Mouse (Mus musculus): ENCODE measurements around the gene Kank1. TPM values are rescaled to one million over a fixed set of nuclear protein-coding genes. Genes with fewer than 3 reads are reported as not detected.

Kank1 gene
- polyA plus RNA-seq, 1 experiment from 2014 or later: 19.6 TPM

DNA sequence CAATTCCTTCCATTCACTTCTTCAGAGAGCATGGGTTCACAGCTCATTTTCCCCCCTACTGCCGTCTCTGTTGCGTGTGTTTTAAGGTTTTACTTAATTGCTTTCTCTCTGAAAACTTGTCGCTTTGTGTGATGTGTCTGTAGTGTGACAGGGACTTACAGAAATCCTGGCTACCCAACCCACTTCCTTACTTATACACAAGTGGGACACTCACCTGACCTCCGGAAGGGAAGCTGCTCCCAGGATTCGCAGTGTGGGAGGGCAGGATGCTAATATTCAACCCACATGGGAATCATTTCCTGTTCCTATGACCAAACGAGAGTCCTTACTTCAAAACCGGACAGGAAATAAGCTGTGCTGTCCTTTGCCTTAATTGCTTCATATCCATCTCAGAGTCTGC is 195.1 kb downstream of the Kank1 start:
- H3K36me3 ChIP-seq (replicated peaks): peaks cover 72% of the 10 kb centered on the region

DNA sequence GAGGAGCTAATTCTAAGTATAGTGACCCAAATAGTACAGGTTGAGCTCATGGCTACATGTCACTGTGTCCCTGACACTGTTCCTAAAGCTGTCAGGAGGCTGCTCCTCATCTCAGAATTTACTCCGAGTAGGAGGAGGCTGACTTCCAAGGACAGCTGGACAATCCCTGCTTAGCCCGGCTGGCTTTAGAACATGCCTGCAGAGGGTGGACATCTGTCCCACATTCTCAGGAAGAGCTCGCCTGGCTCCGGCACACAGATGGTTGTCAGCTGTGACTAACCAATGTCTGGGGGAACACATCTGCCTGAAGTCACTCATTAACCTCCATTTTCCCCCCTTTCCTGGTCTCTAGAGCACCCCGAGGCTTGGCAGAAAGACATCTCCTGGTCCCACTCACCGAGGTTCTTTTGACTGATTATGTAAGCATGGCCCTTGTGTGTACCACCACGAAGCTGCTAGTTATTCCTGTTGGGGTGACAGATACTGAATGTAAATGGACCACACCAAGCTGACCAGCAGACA is 196.5 kb downstream of the Kank1 start:
- H3K27ac ChIP-seq: no peak overlapping the region
- 86% methylated on average over 7 of the region's 7 CpGs for WGBS
- no peak for DNase-seq (ENCODE audit: extremely low spot score, low spot score)
- H3K4me3 ChIP-seq: no peak overlapping the region
- peaks cover 6% of the 10 kb centered on the region; the same call in 1 of the 2 replicates for H3K4me1 ChIP-seq
- no peaks in the 10 kb centered on the region for H3K27me3 ChIP-seq (ENCODE audit: poor library complexity, severe bottlenecking)
- no peaks in the 10 kb centered on the region for H3K9me3 ChIP-seq
- H3K36me3 ChIP-seq (replicated peaks): peaks cover 60% of the 10 kb centered on the region

More for the DNA sequence above, 195.1 kb downstream of the Kank1 start:
- Histone ChIP-seq H3K4me1 (peaks cover 6% of the 10 kb centered on the region; the same call in 1 of the 2 replicates), H3K27me3 (ENCODE audit: poor library complexity, severe bottlenecking) (no peaks in the 10 kb centered on the region), H3K27ac (no peak overlapping the region), H3K9me3 (no peaks in the 10 kb centered on the region), H3K4me3 (no peak overlapping the region)
- 89% methylated on average over 7 of the region's 7 CpGs for WGBS
- no peak for DNase-seq (ENCODE audit: extremely low spot score, low spot score)

DNA sequence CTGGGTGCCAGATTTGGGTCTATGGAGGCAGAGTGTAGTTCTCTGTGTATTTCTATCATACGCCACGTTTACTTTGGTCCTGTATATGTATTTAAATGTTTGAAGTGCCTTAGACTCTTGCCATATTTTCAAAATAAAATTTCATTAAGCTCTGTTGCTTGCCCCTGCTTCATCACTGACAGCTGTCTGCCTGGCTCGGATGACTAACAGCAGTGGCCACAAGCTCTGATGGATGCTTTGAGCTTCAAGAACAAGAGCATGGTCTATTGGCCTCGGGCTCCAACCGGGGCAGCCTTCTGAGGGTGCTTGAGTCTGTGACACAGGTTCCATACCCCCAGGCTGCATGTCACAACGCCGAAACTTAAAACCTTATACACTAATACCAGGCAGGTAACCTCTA is 197.6 kb downstream of the Kank1 start:
- no peak for DNase-seq (ENCODE audit: extremely low spot score, low spot score)
- Histone ChIP-seq H3K4me1 (0 out of 2 replicates have a peak, but pooled peaks cover 6% of the 10 kb centered on the region), H3K27me3 (ENCODE audit: poor library complexity, severe bottlenecking) (no peaks in the 10 kb centered on the region), H3K27ac (no peak overlapping the region), H3K36me3 (replicated peaks) (peaks cover 51% of the 10 kb centered on the region), H3K9me3 (no peaks in the 10 kb centered on the region), H3K4me3 (no peak overlapping the region)
- 90% methylated on average over 7 of the region's 7 CpGs for WGBS

DNA sequence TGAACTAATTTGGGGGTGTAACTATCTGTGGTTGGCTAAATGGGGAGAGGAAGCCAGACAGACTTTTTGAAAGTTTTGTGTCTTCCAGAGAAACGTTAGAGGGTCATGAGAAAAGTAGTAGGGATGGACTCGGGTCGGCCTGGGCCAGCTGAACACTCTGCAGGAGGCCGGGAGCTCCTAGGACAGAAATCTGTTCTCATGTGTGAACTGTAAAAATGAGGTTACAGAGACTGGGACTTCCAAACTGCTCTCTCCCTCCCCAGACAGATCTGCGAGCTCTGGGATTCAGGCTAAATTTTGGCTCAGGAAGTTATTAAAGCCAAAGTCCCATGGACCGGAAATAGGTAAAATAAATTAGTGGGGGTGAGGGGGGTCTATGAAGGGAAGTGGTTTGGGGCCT is 198.0 kb downstream of the Kank1 start:
- H3K4me1 ChIP-seq: 0 out of 2 replicates have a peak, but pooled peaks cover 6% of the 10 kb centered on the region
- no peak overlapping the region for H3K27ac ChIP-seq
- no peak overlapping the region for H3K4me3 ChIP-seq
- DNase-seq (ENCODE audit: extremely low spot score, low spot score): no peak
- H3K27me3 ChIP-seq (ENCODE audit: poor library complexity, severe bottlenecking): no peaks in the 10 kb centered on the region
- H3K9me3 ChIP-seq: no peaks in the 10 kb centered on the region
- peaks cover 46% of the 10 kb centered on the region for H3K36me3 ChIP-seq (replicated peaks)
- 88% methylated on average over 6 of the region's 6 CpGs for WGBS

DNA sequence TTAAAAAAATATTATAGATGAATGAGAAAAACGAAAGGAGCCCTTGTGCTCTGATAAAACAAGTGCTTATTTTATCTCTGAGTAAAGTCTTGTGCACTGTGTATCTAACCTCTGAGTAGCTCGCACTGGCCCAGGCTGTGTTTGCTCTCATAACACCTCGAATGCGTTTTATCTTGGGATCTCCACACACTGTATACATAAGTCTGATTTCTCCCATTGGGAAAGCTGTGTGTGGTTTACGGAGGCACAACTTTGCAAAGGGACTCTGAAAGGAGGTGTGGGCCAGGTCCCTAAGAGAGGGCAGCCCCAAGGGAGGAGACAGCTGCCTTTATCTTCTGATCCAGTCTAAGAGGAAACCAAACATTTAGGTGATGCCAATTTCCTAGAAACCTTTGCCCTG is 198.6 kb downstream of the Kank1 start:
- Histone ChIP-seq H3K9me3 (no peaks in the 10 kb centered on the region), H3K4me3 (no peak overlapping the region), H3K36me3 (replicated peaks) (peaks cover 40% of the 10 kb centered on the region), H3K27ac (no peak overlapping the region), H3K4me1 (0 out of 2 replicates have a peak, but pooled peaks cover 6% of the 10 kb centered on the region), H3K27me3 (ENCODE audit: poor library complexity, severe bottlenecking) (no peaks in the 10 kb centered on the region)
- 86% methylated on average over 5 of the region's 5 CpGs for WGBS
- DNase-seq (ENCODE audit: extremely low spot score, low spot score): no peak

DNA sequence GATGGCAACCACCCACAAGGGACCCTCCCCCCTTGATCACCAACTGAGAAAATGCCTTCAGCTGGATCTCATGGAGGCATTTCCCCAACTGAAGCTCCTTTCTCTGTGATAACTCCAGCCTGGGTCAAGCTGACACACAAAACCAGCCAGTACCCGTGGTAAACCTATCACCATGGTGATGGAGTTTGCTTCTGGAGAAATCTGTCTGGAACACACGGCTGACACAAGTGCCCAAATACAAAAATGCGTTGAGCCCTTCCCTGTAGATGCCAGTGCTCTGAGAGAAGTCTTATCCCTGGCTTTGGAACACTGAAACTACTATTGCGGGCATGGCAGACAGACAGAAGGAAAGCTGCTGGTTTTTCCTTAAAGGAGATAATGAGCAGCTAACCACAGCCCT is 199.4 kb downstream of the Kank1 start:
- no peaks in the 10 kb centered on the region for H3K27me3 ChIP-seq (ENCODE audit: poor library complexity, severe bottlenecking)
- no peak overlapping the region for H3K4me3 ChIP-seq
- no peaks in the 10 kb centered on the region for H3K9me3 ChIP-seq
- DNase-seq (ENCODE audit: extremely low spot score, low spot score): no peak
- peaks cover 32% of the 10 kb centered on the region for H3K36me3 ChIP-seq (replicated peaks)
- WGBS: 77% methylated on average over 4 of the region's 4 CpGs
- 0 out of 2 replicates have a peak, but pooled peaks cover 6% of the 10 kb centered on the region for H3K4me1 ChIP-seq
- no peak overlapping the region for H3K27ac ChIP-seq

DNA sequence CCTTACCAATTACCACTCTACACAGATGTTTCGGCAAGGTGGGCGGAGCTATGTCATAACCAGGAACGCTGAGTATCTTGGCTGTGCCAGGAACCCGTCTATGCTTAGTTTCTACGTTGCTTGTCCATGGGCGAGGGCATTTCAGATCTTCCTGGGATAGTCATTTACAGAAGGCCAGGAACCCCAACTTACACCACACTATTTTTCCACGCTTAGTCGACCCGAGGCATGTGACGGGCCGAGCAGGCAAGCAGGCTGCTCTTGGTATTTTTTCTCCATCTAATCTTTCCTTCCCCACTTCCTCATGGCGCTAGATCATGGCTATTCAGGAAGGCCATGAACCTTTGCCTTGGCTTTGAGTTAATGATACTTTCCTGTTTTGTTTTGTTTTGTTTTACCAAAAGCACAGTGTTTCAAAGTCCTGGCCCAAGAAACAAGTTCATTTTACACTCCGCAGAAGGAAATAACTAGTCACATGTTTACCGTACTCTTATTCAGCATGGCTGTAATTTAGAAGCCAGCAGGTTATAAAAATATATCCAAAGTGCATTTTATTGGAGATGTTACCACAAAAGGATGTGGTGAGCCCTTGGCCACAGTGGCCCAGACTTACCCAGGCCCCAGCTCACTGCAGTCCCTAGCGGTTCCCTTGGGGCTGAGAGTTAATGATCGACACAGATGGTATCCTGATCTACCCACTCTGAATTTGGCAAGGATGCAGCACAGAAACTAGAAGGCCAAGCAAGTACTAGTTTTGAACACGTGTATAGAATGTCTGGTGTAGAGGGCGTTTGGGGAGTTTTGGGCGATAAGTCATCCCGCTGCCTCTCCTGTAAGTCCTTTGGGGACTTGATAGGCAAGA is 200.2 kb downstream of the Kank1 start:
- Histone ChIP-seq H3K36me3 (replicated peaks) (peaks cover 24% of the 10 kb centered on the region), H3K4me1 (0 out of 2 replicates have a peak, but pooled peaks cover under 1% of the 10 kb centered on the region), H3K4me3 (no peak overlapping the region), H3K27me3 (ENCODE audit: poor library complexity, severe bottlenecking) (no peaks in the 10 kb centered on the region), H3K27ac (no peak overlapping the region), H3K9me3 (no peaks in the 10 kb centered on the region)
- DNase-seq (ENCODE audit: extremely low spot score, low spot score): no peak
- 95% methylated on average over 20 of the region's 20 CpGs for WGBS

DNA sequence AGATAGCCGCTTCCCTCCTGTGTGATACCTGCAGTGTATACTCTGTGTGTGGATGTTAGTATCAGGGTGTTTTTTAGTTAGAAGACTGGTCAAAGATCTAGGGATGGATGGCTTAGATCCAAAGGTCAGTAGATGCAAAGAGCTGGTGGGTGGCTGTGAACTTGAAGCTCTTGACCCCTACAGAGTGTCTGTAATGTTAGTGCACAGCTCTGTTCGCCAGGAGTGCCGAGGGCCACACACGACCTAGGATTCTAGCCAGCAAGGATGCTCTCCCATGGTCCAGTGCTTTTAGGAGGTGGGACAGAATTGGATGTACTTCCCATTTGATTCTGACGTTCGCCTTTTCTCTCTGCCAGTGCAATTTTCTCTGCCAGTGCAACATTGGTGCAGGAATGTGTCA is 201.5 kb downstream of the Kank1 start:
- no peaks in the 10 kb centered on the region for H3K27me3 ChIP-seq (ENCODE audit: poor library complexity, severe bottlenecking)
- WGBS: 92% methylated on average over 6 of the region's 6 CpGs
- no peak overlapping the region for H3K27ac ChIP-seq
- H3K9me3 ChIP-seq: no peaks in the 10 kb centered on the region
- H3K4me1 ChIP-seq: no peaks in the 10 kb centered on the region
- no peak for DNase-seq (ENCODE audit: extremely low spot score, low spot score)
- H3K4me3 ChIP-seq: no peak overlapping the region
- H3K36me3 ChIP-seq (replicated peaks): peaks cover 12% of the 10 kb centered on the region

DNA sequence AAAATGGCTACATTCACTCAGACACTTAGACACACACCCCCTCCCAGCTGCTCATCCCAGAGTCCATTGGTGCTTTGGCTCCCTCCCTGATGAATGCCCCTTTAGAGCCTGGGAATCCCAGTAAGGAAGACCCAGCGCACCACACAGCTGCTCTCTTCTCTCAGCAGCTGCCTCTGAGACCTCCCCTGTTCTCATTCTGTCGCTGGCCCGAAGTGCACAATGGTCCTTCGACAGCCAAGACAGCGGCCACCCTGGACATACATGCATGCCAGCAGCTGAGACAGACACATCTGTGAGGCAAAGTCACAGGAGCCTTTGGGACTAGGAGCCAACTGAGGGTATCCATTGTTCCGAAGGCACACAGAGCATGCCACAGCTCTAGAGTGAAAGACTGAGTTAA is 203.0 kb downstream of the Kank1 start:
- 81% methylated on average over 6 of the region's 6 CpGs for WGBS
- no peaks in the 10 kb centered on the region for H3K9me3 ChIP-seq
- no peaks in the 10 kb centered on the region for H3K36me3 ChIP-seq (replicated peaks)
- no peaks in the 10 kb centered on the region for H3K4me1 ChIP-seq
- no peak overlapping the region for H3K4me3 ChIP-seq
- no peak for DNase-seq (ENCODE audit: extremely low spot score, low spot score)
- H3K27ac ChIP-seq: no peak overlapping the region
- H3K27me3 ChIP-seq (ENCODE audit: poor library complexity, severe bottlenecking): no peaks in the 10 kb centered on the region

DNA sequence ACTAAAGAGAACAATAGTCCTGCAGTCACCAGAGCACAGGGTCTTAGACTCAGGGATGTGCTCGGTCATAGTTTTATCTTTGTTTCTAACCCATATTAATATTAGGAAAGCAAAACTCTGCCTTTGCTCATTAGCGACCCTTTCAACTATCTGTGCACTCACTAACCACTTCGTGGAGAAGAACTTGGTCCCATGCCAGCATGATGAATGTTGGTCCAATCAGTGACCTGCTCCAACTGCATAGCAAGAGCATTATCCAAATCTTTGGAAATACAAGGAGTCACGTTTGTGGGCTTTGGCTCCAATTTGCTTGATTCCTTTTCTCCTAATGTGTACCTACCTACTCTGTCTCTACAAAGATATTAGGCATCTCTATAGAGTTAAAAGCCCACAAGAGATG is 204.0 kb downstream of the Kank1 start:
- Histone ChIP-seq H3K27ac (no peak overlapping the region), H3K4me1 (no peaks in the 10 kb centered on the region), H3K27me3 (ENCODE audit: poor library complexity, severe bottlenecking) (no peaks in the 10 kb centered on the region; the same call in 1 of the 2 replicates), H3K36me3 (replicated peaks) (no peaks in the 10 kb centered on the region), H3K9me3 (no peaks in the 10 kb centered on the region), H3K4me3 (no peak overlapping the region)
- no peak for DNase-seq (ENCODE audit: extremely low spot score, low spot score)
- WGBS: 89% methylated on average over 4 of the region's 4 CpGs

DNA sequence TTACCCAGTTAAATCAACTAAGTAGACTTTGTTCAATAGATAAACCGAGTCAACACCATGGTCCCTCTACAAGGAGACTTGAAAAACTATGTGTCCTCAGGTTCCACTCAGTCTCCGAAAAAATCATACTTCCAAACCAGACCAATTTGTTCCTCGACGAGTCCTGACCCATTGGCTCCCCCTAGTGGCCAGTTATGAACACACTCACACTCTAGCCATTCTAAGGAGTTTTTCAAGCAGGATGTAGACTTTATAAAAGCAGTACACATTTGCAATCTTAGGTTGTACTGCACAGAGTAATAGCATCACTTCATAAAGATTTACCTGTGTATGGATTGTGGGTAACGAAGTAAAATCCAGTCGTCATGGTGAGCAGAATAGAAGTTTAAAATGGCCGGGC is 208.3 kb downstream of the Kank1 start:
- no peak overlapping the region for H3K4me3 ChIP-seq
- WGBS: 33% methylated on average over 7 of the region's 7 CpGs
- no peaks in the 10 kb centered on the region for H3K4me1 ChIP-seq
- H3K36me3 ChIP-seq (replicated peaks): no peaks in the 10 kb centered on the region
- peak; percentile 69 for DNase-seq (ENCODE audit: extremely low spot score, low spot score)
- H3K9me3 ChIP-seq: no peaks in the 10 kb centered on the region
- H3K27me3 ChIP-seq (ENCODE audit: poor library complexity, severe bottlenecking): no peaks in the 10 kb centered on the region; the same call in 1 of the 2 replicates
- H3K27ac ChIP-seq: no peak overlapping the region

DNA sequence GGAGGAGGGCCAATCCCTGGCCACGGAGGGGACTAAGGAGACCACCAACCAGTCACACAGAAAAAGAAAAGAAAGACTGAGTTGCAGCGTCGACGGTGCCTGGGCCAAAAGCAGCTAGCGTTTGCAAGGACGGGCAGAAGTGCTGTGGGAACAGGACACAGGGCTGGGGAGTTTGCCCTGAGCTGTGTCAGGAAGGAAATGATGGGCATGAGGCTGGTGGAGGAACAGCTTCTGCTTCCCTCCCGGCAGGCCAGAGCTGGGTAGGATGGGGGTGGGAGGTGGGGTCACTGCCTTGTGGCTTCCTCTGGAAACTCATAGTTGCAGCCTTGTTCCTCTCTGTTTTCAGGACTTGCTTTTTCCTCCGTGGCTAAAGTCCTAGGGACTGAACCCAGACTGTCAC is 209.1 kb downstream of the Kank1 start:
- Histone ChIP-seq H3K4me1 (no peaks in the 10 kb centered on the region), H3K27ac (no peak overlapping the region), H3K9me3 (no peaks in the 10 kb centered on the region), H3K27me3 (ENCODE audit: poor library complexity, severe bottlenecking) (no peaks in the 10 kb centered on the region; the same call in 1 of the 2 replicates), H3K4me3 (no peak overlapping the region), H3K36me3 (replicated peaks) (no peaks in the 10 kb centered on the region)
- WGBS: 67% methylated on average over 8 of the region's 8 CpGs
- no peak for DNase-seq (ENCODE audit: extremely low spot score, low spot score)

DNA sequence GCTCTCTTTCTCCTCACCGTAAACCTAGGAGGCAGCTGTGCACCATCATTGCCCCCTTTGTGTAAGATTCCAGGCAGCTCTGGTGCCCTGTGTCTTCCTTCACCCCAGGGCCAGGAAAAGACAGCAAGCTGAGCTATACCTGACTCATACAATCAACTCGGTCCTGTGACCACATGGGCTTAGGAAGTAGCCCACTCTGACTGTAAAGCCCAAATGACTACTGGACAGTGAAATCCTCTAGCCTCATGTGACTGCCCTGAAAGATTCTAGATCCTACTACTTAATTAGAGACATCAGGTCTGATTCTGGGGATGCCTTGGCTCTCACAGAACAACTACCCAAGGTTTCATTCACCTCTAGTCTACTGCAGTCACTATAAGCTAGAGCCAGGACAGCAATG is 209.9 kb downstream of the Kank1 start:
- 80% methylated on average over 2 of the region's 2 CpGs for WGBS
- Histone ChIP-seq H3K4me1 (no peaks in the 10 kb centered on the region), H3K27me3 (ENCODE audit: poor library complexity, severe bottlenecking) (no peaks in the 10 kb centered on the region; the same call in 1 of the 2 replicates), H3K27ac (no peak overlapping the region), H3K9me3 (no peaks in the 10 kb centered on the region), H3K36me3 (replicated peaks) (no peaks in the 10 kb centered on the region), H3K4me3 (no peak overlapping the region)
- no peak for DNase-seq (ENCODE audit: extremely low spot score, low spot score)
